Mouse (Mus musculus) kidney, postnatal 4 days (tissue): Measurements from ENCODE around the gene Pcdh9.

Experiments
- DNase-seq, 2 experiments: peaks; one replicate each; pipeline ENCODE4 v3.0.0; 2021; ENCODE audit warnings: mixed read lengths in 2 of 2

The Pcdh9 gene

DNA sequence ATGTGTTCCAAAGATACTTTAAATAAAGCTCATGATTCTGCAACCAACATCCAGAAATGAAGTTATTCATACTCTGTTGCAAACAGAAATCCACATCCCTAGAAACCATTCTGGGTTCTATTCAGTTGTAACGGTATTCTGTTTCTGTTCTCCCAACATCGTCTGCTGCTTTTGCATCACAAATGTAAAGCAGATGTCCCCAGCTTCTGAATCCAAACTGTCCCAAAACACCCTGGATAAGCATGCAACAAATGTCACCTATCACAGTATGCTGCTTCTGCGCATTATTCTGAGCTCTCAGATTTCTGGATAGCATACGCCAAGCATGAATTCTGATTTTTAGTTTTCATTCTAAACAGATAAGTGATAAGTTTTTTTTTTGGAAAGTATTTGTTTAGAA lies 516.3 kb downstream of the Pcdh9 start:
- no peak for DNase-seq

- no peak for DNase-seq
These were observed 536.3 kb downstream of the Pcdh9 start for GRCm38 (mm10) chr14:93354150-93354549.

DNA sequence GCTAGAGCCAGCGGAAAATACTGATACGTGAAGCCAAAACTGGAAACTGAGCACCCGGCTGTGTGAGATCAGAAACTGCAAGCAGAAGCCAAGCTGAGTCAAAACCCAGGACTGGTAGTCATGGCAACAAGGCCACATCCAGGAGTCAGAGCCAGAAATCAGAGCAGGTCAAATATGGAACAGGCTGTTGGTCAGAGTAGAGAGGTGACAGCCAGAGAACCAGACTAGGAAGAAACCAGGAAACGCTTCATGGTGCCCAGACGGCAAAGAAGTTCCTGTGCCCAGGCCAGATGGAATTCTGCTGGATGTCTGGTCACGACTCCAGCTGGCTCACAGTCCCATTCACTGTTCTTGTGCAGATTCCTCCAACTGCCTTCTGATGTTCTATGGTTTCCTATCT lies 539.6 kb downstream of the Pcdh9 start:
- DNase-seq: no peak

DNA sequence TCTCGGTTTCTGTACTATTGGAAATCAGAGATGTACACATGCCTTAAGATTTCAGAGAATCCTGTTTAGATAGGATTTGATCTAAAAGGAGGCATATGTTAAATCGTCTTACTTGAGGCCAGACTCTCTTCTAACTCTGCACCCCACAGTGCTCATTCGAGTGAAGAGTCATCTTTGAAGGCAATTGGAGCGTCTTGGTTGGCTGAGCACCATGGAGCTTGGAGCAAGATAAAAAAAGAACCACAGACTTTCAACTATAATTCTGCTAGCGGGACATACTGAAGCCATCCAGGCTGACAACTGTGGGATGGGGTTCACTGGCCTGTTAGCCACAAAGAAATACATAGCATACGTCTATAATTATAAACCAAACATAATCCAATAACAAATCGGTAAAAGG lies 541.3 kb downstream of the Pcdh9 start:
- no peak for DNase-seq

- DNase-seq: no peak
These were observed 543.4 kb downstream of the Pcdh9 start for GRCm38 (mm10) chr14:93347031-93347430.

- peak in 1 of 2 experiments; percentile 2 for DNase-seq
These were observed 547.7 kb downstream of the Pcdh9 start for GRCm38 (mm10) chr14:93342781-93343180.

DNA sequence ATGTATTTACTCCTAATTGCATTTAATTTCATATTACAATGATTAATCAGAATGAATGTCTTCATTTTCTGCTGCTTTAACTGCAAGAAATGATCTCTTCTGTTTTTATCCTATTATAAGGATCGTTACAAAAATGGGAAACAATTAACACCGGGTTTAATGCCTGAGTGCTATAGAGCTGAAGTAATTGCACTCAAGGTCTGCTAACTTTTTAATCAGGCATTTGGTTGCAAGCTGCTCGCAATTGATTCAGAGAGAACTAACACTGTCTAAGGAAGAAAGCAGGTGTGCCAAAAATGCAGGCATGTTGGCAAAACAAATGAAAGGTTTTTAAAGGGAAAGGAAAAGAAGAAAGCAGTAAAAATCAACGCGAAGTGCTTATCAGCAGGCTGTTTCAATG lies 549.1 kb downstream of the Pcdh9 start:
- DNase-seq: no peak

GRCm38 (mm10) chr14:93329247-93329646 lies 561.2 kb downstream of the Pcdh9 start:
- no peak for DNase-seq

DNA sequence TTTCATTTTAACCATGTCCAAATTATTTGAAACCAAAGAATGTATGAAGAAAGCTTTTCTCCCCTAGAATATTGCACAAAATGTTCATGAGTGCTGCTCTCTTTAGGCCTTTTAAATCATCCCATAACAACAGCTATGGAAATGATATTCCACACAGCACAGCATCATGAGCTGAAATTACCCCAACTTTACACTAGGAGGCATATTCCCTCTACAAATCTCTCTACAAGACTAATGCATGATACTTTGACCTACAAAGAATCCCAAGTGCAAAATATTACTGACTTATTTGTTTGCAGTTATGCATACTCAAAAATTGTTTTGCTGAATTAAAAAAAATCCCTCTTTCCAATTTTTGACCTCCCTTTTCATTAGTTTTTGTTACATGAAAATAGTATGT lies 573.1 kb downstream of the Pcdh9 start:
- no peak for DNase-seq

DNA sequence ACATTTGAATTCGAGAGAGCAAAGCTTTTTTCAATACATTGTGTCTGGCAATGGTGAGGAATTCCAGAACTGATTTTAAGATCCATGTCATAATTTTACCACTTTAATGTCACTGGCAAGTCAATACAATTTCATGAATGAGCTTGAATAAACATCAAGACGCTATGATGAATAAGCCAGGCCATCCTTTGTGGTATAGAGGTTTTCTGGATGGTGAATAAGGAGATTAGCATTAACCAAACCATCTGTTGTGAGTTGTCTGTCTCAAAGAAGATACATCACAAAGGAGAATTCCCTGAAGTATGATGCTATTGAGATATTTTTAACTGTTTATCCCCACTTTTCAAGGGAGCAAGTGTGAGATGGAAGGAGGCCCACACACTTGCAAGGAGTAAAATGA lies 602.1 kb downstream of the Pcdh9 start:
- no peak for DNase-seq

GRCm38 (mm10) chr14:93287642-93288041 lies 602.8 kb downstream of the Pcdh9 start:
- DNase-seq: no peak

- no peak for DNase-seq
These were observed 605.3 kb downstream of the Pcdh9 start for GRCm38 (mm10) chr14:93285136-93285535.

DNA sequence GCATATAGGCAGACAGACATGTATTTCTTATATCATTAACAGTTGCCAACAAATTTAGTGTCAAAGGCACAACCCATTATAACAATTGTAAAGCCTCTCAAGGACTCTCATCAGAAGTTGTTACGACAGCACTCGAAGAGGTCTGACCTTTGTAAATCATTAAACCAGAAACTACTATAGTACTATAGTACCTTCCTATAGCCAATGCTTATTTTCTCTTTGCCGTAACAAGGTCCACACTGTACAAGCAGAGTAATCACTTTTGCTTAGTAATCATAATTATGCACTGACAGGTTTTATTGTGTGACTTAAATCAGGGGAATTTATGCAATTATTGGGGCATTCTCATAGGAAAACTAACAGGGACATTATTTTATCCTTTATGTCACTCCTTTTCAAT lies 606.5 kb downstream of the Pcdh9 start:
- no peak for DNase-seq

DNA sequence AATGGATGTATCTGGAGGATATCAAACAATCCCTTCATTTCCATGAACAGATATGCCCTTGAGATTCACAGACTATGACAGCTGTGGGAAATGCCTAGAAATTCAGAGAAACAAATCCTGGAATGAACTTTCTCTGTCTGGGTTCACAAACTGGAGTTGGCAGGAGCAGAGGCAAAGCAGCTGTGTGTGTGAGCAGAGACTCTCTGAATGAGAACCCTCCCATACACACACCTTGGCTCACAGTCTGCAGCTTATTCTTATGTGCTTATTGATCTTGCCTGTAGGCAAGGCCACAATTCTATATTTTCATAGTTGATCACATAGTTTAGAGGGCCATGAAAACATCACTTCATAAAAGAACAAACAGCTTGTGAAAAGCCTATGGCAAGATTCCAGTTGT lies 614.8 kb downstream of the Pcdh9 start:
- DNase-seq: no peak

GRCm38 (mm10) chr14:93274767-93275166 lies 615.7 kb downstream of the Pcdh9 start:
- DNase-seq: no peak

DNA sequence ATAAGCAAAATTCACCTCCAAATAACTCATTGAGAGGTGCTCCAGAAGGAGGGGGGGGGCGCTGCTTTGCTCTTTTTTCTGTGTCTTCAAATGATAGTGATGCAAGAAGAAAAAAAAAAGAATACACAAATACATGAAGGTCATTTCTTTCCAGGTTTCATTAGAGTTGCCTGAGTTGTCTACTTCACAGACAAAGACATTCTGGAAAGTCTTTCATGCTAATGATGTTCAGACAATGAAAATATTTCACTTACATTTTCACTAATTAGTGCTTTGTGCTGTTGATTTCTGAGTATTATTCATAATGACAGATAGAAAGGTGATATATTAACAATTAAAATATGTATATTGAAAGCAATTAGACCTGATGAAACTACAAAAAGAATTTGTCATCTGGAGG lies 637.1 kb downstream of the Pcdh9 start:
- no peak for DNase-seq

DNA sequence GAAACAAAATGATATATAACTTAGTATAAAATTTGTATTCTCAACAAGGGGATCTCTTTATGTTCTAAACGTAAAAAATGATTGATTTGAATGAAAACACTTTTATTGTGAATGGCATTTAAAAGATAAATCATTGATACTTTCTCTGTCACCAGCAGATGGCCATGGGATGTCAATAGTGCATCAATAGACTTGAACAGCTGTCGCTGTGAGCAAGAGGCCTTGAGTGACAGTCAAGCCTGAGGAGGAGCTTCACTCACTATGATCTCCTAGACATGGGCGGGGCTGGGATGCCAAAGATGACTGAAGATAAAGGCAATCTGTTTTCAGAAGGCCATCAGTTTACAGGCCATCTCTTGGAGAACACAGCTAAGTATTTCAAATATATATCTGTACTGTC lies 650.2 kb downstream of the Pcdh9 start:
- no peak for DNase-seq

DNA sequence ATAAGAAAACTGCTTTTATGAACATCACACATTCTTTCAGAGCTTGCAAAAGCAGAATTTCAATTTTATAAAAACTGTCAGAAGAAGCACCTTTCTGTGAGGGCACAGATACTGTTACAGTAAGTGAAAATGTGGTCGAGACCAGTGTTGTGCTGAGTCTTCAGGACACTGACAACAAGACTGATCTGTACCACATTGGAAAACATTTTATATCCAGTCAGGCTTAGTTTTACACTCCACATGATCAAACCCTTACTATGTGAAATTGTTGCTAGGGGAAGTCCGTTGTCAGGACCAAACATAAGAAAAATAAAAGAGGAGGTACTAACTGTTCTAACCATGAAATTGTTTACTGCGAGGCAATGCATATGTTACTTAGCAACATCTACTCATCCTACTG lies 656.1 kb downstream of the Pcdh9 start:
- DNase-seq: no peak

DNA sequence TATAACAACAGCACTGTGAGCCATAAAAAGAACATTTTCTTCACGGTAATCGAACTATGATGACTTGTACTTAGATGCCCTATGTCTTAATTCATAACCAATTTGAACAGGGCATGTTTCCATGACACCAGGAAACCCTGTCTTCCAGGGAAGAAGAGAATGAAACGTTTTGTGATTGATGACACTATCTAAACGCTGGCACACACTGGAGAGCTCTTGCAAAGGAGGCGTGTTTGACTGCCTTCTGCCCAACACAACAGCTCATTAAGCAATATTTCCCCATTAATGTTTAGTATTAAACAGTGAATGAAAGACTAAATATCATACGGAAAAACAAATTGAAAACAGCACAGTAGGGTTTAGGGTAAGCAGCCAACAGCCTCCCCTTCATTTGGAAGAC lies 656.9 kb downstream of the Pcdh9 start:
- no peak for DNase-seq

- DNase-seq: peak; percentile 49 to 67
These were observed 675.6 kb downstream of the Pcdh9 start for GRCm38 (mm10) chr14:93214846-93215245.

GRCm38 (mm10) chr14:93199791-93200190 lies 690.7 kb downstream of the Pcdh9 start:
- no peak for DNase-seq

GRCm38 (mm10) chr14:93182606-93183491 lies 707.6 kb downstream of the Pcdh9 start:
- DNase-seq: no peak

DNA sequence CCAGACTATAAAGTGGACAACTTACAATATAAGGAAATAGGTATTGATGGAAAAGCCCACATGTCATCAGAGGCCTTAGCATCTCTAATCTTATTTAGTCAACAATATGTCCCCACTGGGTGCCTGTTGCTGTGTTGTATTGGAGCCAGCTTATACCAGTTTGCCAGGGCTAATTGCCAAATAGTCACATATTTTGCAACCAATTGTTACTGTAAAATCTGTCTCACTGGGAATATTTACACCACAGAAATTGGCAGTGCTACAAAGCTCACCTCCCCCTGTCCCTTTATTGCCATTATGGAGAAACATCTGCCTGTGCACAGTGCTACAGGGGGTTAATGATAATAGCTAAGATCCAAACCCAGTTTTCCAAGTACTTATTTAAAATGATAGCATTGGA lies 721.3 kb downstream of the Pcdh9 start:
- no peak for DNase-seq

GRCm38 (mm10) chr14:93168367-93168766 lies 722.1 kb downstream of the Pcdh9 start:
- DNase-seq: no peak

GRCm38 (mm10) chr14:93143414-93143813 lies 747.1 kb downstream of the Pcdh9 start:
- no peak for DNase-seq
